14 mouse cellular contexts compared by ENCODE assay signal in genomic region chr17:47422616-47423015, GRCm38 (mm10). TPM values are rescaled to one million over a fixed set of nuclear protein-coding genes. Genes with fewer than 3 reads are reported as not detected.
"Had no signal": no experiment of that assay in that cellular context is flagged by ENCODE, and none has a peak within 500 bp of the region (broad histone marks: within the 10 kb centered on the region; RNA-seq: fewer than 3 reads in every experiment).

No protein-coding gene starts in this region.

RNA-seq across cellular contexts. Expression of gene AI661453, which starts 13.8 kb away (rescaled TPM):
- total RNA-seq: monocyte, adult 5-6 weeks had no signal

RNA-seq across cellular contexts. Expression of gene 1700001C19Rik, which starts 14.6 kb away (rescaled TPM):
- total RNA-seq: left cerebral cortex, adult 8-10 months; left cerebral cortex, postnatal 10 days; left cerebral cortex, postnatal 14 days; left cerebral cortex, postnatal 36 days; left cerebral cortex, postnatal 4 days; megakaryocyte, adult 5-6 weeks; megakaryocyte-erythroid progenitor cell, adult 5-6 weeks; monocyte, adult 5-6 weeks had no signal
- polyA plus RNA-seq: lung, embryonic 16.5 days; macrophage; myocyte had no signal

RNA-seq across cellular contexts. Expression of gene Guca1a, which starts 22.2 kb away (rescaled TPM):
- total RNA-seq: left cerebral cortex, postnatal 10 days; left cerebral cortex, postnatal 25 days; megakaryocyte-erythroid progenitor cell, adult 5-6 weeks; midbrain, postnatal 0 days had no signal

RNA-seq across cellular contexts. Expression of gene Guca1b, which starts 37.4 kb away (rescaled TPM):
- total RNA-seq: liver, adult 2 months; midbrain, postnatal 0 days had no signal
